Mouse (Mus musculus): ENCODE measurements around the gene Rgs18. TPM values are rescaled to one million over a fixed set of nuclear protein-coding genes. Genes with fewer than 3 reads are reported as not detected.

Gene Rgs18
- 0.04 TPM in 1 of 2 replicates, not detected in the other for polyA plus RNA-seq (2012; rRNA removed)

DNA sequence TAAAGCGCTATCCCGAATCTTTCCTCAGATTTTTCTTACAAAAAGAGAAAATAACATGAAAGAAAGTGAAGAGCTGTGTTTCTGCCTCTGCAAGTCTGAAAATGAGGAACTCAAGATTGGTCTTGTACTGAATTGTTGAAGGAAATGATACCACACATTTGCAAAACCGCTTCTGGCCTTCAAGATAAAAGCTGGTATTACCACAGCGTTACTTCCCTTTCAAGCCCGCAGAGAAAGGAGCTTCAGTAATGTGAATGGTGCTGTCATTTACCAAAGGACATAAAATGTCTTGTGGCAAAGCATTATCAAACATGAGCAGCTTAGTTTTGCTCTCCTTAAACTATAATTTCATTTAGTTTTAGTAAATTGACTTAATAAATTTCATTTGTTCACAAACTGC lies at the start of gene Rgs18:
Rgs18 (minus strand) TSS at position 105 of the 400 bp plus-strand sequence.
- WGBS = 85% methylated on average over 5 of the region's 5 CpGs
- no peak for DNase-seq (ENCODE audit: low read depth, low spot score)

GRCm38 (mm10) chr1:144774394-144774793 lies 841 bp downstream of the Rgs18 start:
- no peak for DNase-seq (ENCODE audit: low read depth, low spot score)
- 36% methylated on average over 1 of the region's 1 CpGs for WGBS

DNA sequence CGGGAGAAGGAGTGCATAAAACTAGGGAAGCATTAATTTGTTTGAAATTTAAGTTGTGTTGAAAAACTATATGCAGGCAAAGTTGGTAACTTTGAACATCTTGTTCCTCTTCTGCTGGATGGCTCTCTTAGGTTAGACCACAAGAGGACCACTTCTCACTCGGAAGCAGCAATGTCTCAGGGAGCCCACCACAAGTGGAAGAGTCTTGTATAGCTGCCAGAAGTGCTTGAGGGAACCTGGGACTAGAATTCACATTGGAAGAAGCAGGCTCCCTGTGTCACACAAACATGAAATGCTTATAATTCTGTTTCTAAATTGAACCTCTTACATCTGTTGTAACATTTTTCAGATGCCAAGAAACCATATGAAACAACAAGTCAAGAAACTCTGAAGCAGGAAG lies 9.0 kb downstream of the Rgs18 start:
- WGBS = 30% methylated on average over 2 of the region's 2 CpGs
- DNase-seq (ENCODE audit: low read depth, low spot score) = no peak

DNA sequence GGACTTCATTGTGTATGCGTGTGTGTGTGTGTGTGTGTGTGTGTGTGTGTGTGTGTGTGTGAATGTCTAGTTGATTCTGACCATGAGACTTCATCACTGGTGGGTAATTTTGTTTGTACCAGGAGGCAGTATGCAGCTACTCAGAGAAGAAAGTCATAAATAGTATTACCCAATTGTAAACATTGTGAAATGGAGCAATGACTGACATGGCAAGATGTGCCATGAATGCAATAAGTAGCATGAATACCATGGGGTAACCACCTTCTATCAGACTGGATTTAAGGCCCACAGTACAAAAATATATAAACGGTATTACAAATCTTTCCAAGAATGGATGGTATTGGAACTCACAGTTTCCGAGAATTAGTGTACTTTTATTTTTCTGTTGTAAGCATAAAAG lies 14.4 kb downstream of the Rgs18 start:
- 79% methylated on average over 3 of the region's 3 CpGs for WGBS
- no peak for DNase-seq (ENCODE audit: low read depth, low spot score)

DNA sequence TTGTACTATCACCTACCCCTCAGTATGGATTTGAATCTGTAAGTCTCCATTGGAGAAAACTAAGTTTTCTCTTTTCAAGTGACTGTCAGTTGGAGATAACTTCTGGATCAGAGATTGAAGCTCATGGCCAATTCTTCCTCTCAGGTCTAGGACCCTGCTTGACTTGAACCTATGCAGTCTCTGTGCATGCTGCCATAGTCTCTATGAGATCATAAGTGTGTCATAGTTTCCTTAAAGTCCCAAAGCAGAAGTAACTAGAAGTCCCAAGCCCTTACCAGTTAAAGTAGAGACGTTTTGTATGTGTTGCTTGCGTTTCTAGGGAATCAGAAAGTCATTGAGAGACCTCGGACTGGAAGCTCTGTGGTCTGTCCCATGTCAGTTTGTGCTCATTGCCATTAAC lies 24.5 kb downstream of the Rgs18 start:
- DNase-seq (ENCODE audit: low read depth, low spot score) = no peak
- 42% methylated on average over 3 of the region's 3 CpGs for WGBS

DNA sequence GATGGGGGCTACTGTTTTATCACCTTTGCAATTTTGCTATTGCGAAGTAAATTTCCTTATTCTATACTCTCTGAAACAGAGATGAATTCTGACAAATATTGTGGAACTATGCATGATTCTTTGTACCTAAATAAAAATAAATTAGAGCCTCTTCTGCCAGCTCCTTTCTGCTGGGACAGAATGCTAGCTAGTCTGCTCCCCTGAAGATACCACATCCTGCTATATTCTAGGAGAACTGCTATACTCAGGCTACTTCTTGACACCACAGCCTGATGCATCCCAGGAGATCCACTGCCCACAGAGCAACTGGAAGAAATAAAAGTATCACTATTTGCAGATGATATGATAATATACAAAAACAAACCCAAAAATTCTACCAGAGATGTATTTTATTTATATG lies 29.1 kb downstream of the Rgs18 start:
- 98% methylated on average over 1 of the region's 1 CpGs for WGBS
- DNase-seq (ENCODE audit: low read depth, low spot score) = no peak

GRCm38 (mm10) chr1:144737739-144738138 lies 37.5 kb downstream of the Rgs18 start:
- whole genome bisulfite sequencing = 81% methylated on average over 6 of the region's 6 CpGs
- no peak for DNase-seq (ENCODE audit: low read depth, low spot score)

DNA sequence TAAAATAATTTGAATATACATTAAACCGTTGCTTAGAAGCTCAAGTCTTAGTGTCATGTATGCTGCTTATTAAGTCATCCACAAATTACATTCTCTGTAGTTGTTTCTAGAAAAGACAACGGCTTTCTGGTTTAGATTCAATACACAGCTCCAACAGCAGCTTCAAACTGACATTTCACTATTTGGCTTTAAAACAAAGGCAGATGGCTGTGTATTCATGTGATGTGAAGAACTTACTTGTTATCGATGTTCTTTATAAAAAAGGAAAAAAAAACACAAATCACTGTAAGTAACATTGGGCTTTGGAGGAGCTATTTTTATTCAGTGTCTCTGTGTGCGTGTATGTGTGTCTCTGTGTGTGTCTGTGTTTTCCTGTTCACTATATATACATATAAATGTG lies 54.5 kb downstream of the Rgs18 start:
- DNase-seq (ENCODE audit: low read depth, low spot score) = no peak
- WGBS = 74% methylated on average over 4 of the region's 4 CpGs

DNA sequence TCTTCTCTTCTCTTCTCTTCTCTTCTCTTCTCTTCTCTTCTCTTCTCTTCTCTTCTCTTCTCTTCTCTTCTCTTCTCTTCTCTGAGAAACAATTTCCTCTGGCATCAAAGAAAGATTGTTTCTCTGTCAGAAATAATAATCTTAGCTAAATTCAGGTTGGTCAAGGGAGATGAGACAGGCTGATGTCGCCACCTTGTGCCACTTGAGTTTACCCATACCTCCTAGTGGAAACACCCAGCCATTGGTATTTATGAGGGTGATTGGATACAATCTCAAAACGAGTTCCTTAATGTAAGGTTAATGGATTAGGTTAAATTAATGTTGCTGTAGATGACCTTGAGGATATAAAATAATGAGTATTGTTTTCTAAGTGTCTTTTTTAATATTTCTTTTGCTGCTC lies 70.9 kb downstream of the Rgs18 start:
- WGBS = 40% methylated on average over 2 of the region's 2 CpGs
- DNase-seq (ENCODE audit: low read depth, low spot score) = no peak

Other genes starting within 250 kb of the Rgs18 start
- gene Rgs21, start 207.8 kb downstream of the Rgs18 start, polyA plus RNA-seq (2012; rRNA removed) = not detected in 2 replicates